Mouse (Mus musculus) hindbrain, embryonic 15.5 days (tissue): ENCODE data around the gene Ddb2. TPM values are rescaled to one million over a fixed set of nuclear protein-coding genes. Genes with fewer than 3 reads are reported as not detected.

ENCODE experiments used
- ATAC-seq: fragments of 200-750 bp; cut with Nextera tagmentation; 2 replicates; pipeline ENCODE4 v1.8.0; 2017; ENCODE audit warnings: low read depth, moderate number of reproducible peaks, moderate TSS enrichment; ENCODE audit not compliant: low FRiP score
- H3K27ac ChIP-seq: fragments of 300-500 bp; sonication (generic); replicated peaks from 2 replicates; pipeline ENCODE4 v1.5.1; 2015; ENCODE audit warnings: mild to moderate bottlenecking, inconsistent platforms
- H3K27me3 ChIP-seq: fragments of 300-500 bp; sonication (generic); 2 replicates; pipeline ENCODE4 v1.6.1; 2015; ENCODE audit warnings: control low read depth, inconsistent platforms
- H3K36me3 ChIP-seq: fragments of 300-500 bp; sonication (generic); 2 replicates; pipeline ENCODE4 v1.6.1; 2015; ENCODE audit warnings: control low read depth, inconsistent platforms
- H3K4me1 ChIP-seq: fragments of 300-500 bp; sonication (generic); replicated peaks from 2 replicates; pipeline ENCODE4 v1.6.1; 2015; ENCODE audit warnings: control low read depth, inconsistent platforms
- H3K4me2 ChIP-seq: fragments of 300-500 bp; sonication (generic); 2 replicates; pipeline ENCODE4 v1.6.1; 2015; ENCODE audit warnings: moderate library complexity, mild to moderate bottlenecking, inconsistent platforms
- H3K4me3 ChIP-seq: fragments of 300-500 bp; sonication (generic); 2 replicates; pipeline ENCODE4 v1.5.1; 2015; ENCODE audit warnings: mild to moderate bottlenecking, inconsistent platforms
- H3K9ac ChIP-seq: fragments of 300-500 bp; sonication (generic); 2 replicates; pipeline ENCODE4 v1.6.1; 2015; ENCODE audit warnings: inconsistent platforms
- H3K9me3 ChIP-seq: fragments of 300-500 bp; sonication (generic); 2 replicates; pipeline ENCODE4 v1.6.1; 2016; ENCODE audit warnings: control low read depth, inconsistent platforms
- WGBS: fragments of 180-500 bp; shearing (Covaris S2); methylation state at CpG from one replicate; pipeline ENCODE4 v1.1.7; 2015; 5-methylcytosine and 5-hydroxymethylcytosine counted together
- polyA plus RNA-seq: library from polyadenylated mRNA; unstranded; fragments of >200 nt; fragmentation: Nextera tagmentation; extraction: Ambion mirVana; gene quantifications from 2 replicates; pipeline ENCODE4 v1.2.1, GENCODE M21; 2015

Ddb2 gene
- polyA plus RNA-seq, 1 experiment from 2014 or later, result 16.6 TPM

GRCm38 (mm10) chr2:91182016-91182404 lies 54.8 kb downstream of the Ddb2 start:
- H3K4me2 ChIP-seq, result peak overlapping the region; percentile 77
- peak overlapping the region; percentile 88 for H3K9ac ChIP-seq
- ATAC-seq, result no peak
- peak overlapping the region; percentile 86 for H3K4me3 ChIP-seq
- H3K36me3 ChIP-seq, result peaks cover 12% of the 10 kb centered on the region; the same call in 1 of the 2 replicates
- H3K9me3 ChIP-seq, result no peaks in the 10 kb centered on the region
- H3K4me1 ChIP-seq, result peaks cover 29% of the 10 kb centered on the region
- H3K27ac ChIP-seq, result peak overlapping the region; percentile 92
- 7% methylated on average over 8 of the region's 8 CpGs for WGBS
- no peaks in the 10 kb centered on the region for H3K27me3 ChIP-seq

DNA sequence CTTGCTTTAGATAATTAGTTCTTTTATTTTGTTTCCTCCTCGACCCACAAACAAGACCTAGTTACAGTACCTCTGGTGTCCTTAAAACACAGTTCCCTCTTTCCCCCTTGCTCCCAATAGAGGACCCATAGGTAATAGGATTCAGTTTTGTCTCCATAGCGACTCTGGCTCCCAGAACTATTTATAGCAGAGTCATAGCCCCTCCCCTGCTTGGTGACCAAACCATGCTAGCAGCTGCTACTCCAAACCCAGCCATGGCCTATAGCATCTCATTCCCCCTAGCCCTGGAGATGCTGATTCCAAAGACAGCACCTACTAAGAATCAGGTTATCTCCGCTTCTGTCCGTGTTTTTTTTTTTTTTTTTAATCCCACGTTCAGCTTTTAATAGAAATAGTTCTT lies 56.1 kb downstream of the Ddb2 start:
- H3K27ac ChIP-seq, result no peak overlapping the region
- no peak for ATAC-seq
- peak overlapping the region; percentile 77 for H3K4me2 ChIP-seq
- no peaks in the 10 kb centered on the region for H3K9me3 ChIP-seq
- peaks cover 25% of the 10 kb centered on the region for H3K36me3 ChIP-seq
- 70% methylated on average over 5 of the region's 5 CpGs for WGBS
- peaks cover 29% of the 10 kb centered on the region for H3K4me1 ChIP-seq
- H3K9ac ChIP-seq, result no peak overlapping the region
- H3K4me3 ChIP-seq, result peak overlapping the region; percentile 86; the same call in 1 of the 2 replicates
- no peaks in the 10 kb centered on the region for H3K27me3 ChIP-seq

- no peaks in the 10 kb centered on the region for H3K27me3 ChIP-seq
- no peaks in the 10 kb centered on the region for H3K9me3 ChIP-seq
- no peak overlapping the region for H3K4me2 ChIP-seq
- ATAC-seq, result no peak
- H3K4me1 ChIP-seq, result peaks cover 29% of the 10 kb centered on the region
- 36% methylated on average over 4 of the region's 4 CpGs for WGBS
- peaks cover 31% of the 10 kb centered on the region for H3K36me3 ChIP-seq
- H3K27ac ChIP-seq, result no peak overlapping the region
- H3K9ac ChIP-seq, result no peak overlapping the region
- no peak overlapping the region for H3K4me3 ChIP-seq
These were observed 57.0 kb downstream of the Ddb2 start for GRCm38 (mm10) chr2:91179825-91180224.

- H3K27me3 ChIP-seq, result no peaks in the 10 kb centered on the region
- H3K4me3 ChIP-seq, result no peak overlapping the region
- WGBS, result 86% methylated on average over 6 of the region's 6 CpGs
- H3K36me3 ChIP-seq, result peaks cover 64% of the 10 kb centered on the region
- H3K4me1 ChIP-seq, result peaks cover 15% of the 10 kb centered on the region
- H3K4me2 ChIP-seq, result no peak overlapping the region
- no peak overlapping the region for H3K9ac ChIP-seq
- no peak for ATAC-seq
- H3K9me3 ChIP-seq, result no peaks in the 10 kb centered on the region
- H3K27ac ChIP-seq, result no peak overlapping the region
These were observed 60.5 kb downstream of the Ddb2 start for GRCm38 (mm10) chr2:91176234-91176633.

GRCm38 (mm10) chr2:91175490-91175889 lies 61.3 kb downstream of the Ddb2 start:
- 88% methylated on average over 4 of the region's 4 CpGs for WGBS
- no peak overlapping the region for H3K4me2 ChIP-seq
- H3K4me1 ChIP-seq, result peaks cover 8% of the 10 kb centered on the region
- H3K36me3 ChIP-seq, result peaks cover 70% of the 10 kb centered on the region
- no peak for ATAC-seq
- no peak overlapping the region for H3K9ac ChIP-seq
- no peak overlapping the region for H3K4me3 ChIP-seq
- no peak overlapping the region for H3K27ac ChIP-seq
- no peaks in the 10 kb centered on the region for H3K9me3 ChIP-seq
- H3K27me3 ChIP-seq, result no peaks in the 10 kb centered on the region

GRCm38 (mm10) chr2:91169587-91170322 lies 67.0 kb downstream of the Ddb2 start:
- 84% methylated on average over 25 of the region's 25 CpGs for WGBS

GRCm38 (mm10) chr2:91167629-91168028 lies 69.2 kb downstream of the Ddb2 start:
- peaks cover 84% of the 10 kb centered on the region for H3K36me3 ChIP-seq

More at GRCm38 (mm10) chr2:91169587-91170322, 67.0 kb downstream of the Ddb2 start:
- Histone ChIP-seq H3K4me1 (no peaks in the 10 kb centered on the region), H3K27ac (no peak overlapping the region), H3K9ac (no peak overlapping the region), H3K4me3 (no peak overlapping the region), H3K4me2 (no peak overlapping the region), H3K27me3 (no peaks in the 10 kb centered on the region), H3K9me3 (no peaks in the 10 kb centered on the region), H3K36me3 (peaks cover 87% of the 10 kb centered on the region)
- ATAC-seq, result no peak

DNA sequence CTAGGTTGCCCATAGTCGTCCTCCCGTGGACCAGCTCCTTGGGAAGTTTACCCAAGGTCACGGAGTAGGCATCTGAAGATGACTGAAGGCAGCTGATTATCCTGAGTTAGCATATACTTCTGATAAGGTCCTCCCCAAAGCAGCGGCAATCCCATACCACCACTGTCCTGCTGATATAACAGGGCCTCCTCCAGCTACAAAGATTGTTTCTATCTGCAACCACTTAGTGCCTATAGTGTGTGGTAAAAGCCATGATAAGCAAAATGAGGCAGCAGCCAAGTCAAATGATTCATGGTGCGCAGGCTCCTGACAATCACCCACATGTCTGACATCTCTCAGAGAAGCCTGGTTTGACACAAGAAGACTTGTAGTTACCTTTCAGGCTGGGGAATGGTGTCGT lies 71.8 kb downstream of the Ddb2 start:
- Histone ChIP-seq H3K27me3 (no peaks in the 10 kb centered on the region), H3K4me3 (no peak overlapping the region), H3K4me2 (no peak overlapping the region), H3K27ac (no peak overlapping the region), H3K4me1 (no peaks in the 10 kb centered on the region), H3K9me3 (no peaks in the 10 kb centered on the region), H3K36me3 (peaks cover 85% of the 10 kb centered on the region), H3K9ac (no peak overlapping the region)
- 93% methylated on average over 6 of the region's 6 CpGs for WGBS
- ATAC-seq, result no peak

More at GRCm38 (mm10) chr2:91167629-91168028, 69.2 kb downstream of the Ddb2 start:
- H3K4me2 ChIP-seq, result no peak overlapping the region
- no peak overlapping the region for H3K27ac ChIP-seq
- H3K9me3 ChIP-seq, result no peaks in the 10 kb centered on the region
- no peak overlapping the region for H3K9ac ChIP-seq
- no peak overlapping the region for H3K4me3 ChIP-seq
- no peaks in the 10 kb centered on the region for H3K4me1 ChIP-seq
- WGBS, result 87% methylated on average over 4 of the region's 4 CpGs
- no peak for ATAC-seq
- H3K27me3 ChIP-seq, result no peaks in the 10 kb centered on the region

DNA sequence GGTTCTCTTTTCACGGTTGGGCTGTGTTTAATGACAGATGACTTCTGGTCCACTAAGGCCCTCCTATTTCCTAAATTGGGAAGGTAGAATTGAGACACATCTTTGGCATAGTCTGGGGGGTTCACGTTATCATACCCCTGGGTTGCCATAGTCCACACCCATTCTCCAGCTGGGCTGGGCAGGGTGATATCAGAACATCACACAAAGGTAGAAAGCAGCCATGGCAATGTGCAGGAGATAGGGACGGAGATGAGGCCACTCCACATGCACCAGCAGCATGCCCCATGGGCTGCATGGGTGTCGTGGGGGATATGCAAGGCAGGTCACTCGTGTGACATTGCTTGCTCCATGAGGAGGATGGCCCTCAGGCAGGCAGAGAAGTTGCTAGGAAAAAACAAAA lies 73.2 kb downstream of the Ddb2 start:
- WGBS, result 91% methylated on average over 5 of the region's 5 CpGs
- no peak for ATAC-seq

DNA sequence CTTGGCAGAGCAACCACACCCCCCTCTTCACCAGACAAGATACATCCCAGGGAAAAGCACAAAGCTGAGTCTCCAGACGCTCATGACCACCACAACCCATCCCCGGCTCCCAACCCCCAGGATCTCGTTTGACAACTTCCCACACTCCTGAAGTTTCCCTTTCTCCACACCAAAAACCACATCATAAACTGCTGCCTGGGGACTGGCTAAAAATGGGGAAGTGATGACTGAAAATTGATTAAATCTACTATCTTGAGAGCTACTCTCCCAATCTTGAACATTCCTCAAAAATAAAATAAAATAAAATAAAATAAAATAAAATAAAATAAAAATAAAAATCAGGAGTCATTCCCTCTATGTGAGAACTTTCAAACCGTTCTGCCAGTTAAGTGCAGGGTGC lies 73.8 kb downstream of the Ddb2 start:
- H3K4me1 ChIP-seq, result no peaks in the 10 kb centered on the region
- ATAC-seq, result no peak
- H3K27me3 ChIP-seq, result no peaks in the 10 kb centered on the region
- WGBS, result 93% methylated on average over 4 of the region's 4 CpGs
- no peak overlapping the region for H3K4me2 ChIP-seq
- H3K27ac ChIP-seq, result no peak overlapping the region
- peaks cover 85% of the 10 kb centered on the region for H3K36me3 ChIP-seq
- no peaks in the 10 kb centered on the region for H3K9me3 ChIP-seq
- H3K4me3 ChIP-seq, result no peak overlapping the region
- no peak overlapping the region for H3K9ac ChIP-seq

More for the DNA sequence above, 73.2 kb downstream of the Ddb2 start:
- Histone ChIP-seq H3K36me3 (peaks cover 83% of the 10 kb centered on the region), H3K4me3 (no peak overlapping the region), H3K4me2 (no peak overlapping the region), H3K9me3 (no peaks in the 10 kb centered on the region), H3K4me1 (no peaks in the 10 kb centered on the region), H3K27ac (no peak overlapping the region), H3K27me3 (no peaks in the 10 kb centered on the region), H3K9ac (no peak overlapping the region)
